Mouse (Mus musculus) frontal cortex, postnatal 36 days (tissue): Measurements from ENCODE around the gene Pcna.
"Not testable (repeated sequence)": the region's sequence is repeated elsewhere in the genome, so short reads cannot be mapped to it uniquely, and the experiment has no call there.

Experiments used
- DNase-seq, 2 experiments: peaks; one replicate each; pipeline ENCODE4 v3.0.0; 2022; ENCODE audit warnings: low spot score in 2 of 2

The Pcna gene

DNA sequence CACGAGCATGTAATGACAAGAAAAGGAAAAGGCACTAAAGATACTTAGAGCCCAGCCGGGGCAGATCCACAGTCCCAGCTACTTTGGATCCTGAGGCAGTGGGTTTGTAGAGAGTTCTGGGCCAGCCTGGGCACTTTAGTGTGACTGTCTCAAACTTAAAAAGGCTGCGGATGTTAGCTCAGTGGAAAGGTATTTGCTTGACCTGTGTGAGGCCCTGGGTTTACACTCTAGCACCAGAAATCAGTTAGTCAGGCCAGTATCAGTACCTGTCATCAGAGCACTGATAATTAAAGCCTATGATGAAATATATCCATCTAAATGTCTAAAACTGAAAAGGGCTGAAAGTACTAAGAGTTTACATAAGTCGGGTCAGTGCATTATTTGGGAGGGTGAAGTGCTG lies 23.1 kb upstream of the Pcna start:
- no peak for DNase-seq

DNA sequence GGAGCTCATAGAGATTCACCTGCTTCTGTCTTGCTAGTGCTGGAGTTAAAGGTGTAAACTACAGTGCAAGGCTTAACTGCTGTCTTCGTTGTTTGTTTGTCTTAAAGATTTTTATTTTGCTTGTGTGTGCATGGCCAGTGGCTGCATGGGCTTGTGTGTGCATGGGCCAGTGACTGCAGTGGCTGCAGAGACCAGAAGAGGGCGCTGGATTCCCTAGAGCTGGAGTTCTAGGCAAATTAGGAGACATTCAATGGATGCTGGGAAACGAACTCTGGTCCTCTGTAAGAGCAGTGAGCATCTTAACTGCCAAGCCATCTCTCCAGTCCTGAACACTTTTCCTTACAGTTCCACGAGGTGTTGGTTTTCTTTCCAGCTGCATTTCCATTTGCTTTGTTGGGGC lies 22.4 kb upstream of the Pcna start:
- DNase-seq: no peak

DNA sequence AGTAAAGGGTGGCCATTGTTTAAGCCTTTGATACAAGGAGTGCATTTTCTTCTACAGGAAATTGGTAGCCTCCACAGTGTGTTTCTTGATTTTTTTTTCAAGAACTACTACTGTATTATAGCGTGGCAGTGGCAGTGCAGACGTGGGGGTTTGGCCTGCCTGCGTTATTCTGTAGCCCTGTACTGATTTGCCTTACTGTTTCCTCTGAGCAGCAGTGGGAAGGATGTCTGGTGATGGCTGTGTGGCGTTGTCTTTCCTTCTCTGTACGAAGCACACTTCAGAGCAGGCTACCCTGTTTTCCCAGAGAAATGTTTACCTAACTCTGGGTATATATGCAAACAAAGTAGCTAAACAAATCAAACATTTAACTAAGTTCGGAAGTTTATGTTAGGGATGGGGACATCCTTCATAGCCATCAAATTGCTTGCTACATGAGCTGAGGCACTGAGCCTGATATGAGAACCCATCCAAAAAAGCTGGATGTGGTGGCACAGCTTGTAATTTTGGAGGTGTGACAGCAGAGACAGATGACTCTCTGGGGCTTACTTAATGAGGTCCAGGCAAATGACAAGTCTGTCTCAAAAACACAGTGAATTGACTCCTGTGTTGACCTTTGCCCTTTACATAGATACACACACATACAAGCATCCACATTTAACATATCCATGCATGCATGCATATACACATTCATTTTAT lies 19.7 kb upstream of the Pcna start:
- no peak for DNase-seq

DNA sequence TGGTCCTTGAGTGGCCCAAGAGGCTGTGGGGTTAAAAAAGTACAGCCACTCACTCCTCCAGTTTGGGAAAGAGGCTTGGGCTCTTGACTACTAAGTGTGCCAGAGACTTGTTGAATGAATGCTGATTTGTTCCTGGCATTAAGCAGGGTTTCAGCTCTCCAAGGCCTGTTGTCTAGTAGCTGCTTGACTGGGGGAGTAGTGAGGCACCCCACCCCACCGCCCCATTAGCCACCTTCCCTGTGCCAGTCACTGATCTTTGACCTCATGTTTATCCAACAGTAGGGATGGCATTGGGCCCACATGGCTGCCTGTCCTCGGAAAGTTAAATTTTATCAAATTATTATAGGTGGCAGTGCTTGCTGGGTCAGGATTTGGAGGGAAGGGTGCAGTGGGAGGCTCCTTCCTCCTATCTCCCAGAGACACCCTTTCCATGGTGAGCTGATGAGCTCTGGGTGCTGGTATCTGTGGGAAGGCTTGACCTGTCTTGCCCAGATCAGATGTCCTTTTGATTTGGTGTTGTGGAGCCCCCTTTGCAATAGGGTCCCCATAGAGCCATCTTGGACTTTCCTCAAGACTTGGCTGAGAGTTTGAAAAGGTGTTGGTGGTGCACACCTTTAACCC lies 17.3 kb upstream of the Pcna start:
- no peak for DNase-seq

DNA sequence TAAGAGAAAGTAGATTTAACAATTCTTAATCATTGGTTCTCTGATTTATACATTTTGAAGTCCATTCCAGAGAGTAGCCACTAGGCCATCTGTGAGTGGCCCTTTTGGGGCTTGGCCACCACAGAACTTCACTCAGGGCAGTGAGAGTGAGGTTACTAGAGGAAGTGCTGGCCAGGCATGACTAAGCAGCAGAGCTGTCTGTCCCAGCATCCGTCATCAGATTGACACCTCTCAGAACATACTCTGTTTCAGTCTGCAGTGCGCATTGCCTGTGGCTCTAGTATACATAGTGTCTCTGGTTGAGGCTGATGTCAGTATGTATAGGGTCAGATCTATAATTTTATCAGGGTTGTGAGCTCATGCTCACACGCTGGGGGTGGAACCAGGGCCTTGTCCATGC lies 16.1 kb upstream of the Pcna start:
- no peak for DNase-seq

DNA sequence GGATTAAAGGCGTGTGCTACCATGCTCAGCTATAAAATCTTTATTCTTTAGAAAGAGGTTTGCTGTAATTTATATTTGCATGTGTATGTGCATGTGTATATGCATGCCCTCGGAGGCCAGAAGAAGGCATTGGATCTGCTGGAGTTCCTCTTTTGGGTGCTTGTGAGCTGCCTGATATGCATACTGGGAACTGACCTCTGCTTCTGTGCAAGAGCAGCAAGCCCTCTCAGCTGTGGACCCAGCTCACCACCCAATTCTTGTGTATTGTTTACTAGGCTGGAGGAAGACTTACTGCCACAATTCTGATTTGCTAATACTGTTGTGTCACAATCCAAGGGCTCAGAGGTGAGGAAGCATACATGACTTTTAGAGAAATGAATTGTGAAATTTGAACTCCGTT lies 13.0 kb upstream of the Pcna start:
- no peak for DNase-seq

DNA sequence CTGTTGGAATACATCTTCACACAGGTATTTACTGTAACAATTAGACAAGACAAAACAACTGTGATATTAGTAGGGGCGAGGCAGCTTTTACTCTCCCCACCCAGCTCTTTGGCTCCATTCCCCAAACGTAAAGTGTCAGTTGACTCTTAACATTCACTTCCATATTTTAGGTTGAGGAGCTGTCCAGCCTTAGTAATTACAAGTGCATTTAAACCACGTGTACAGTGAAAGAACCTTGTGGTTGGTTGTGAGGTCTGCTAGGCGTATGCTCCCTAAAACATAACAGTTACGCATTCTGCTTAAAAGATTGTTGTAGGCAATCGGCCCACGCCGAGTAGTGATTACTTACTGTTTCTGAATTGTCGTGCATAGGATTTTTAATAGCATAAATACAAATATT lies 12.1 kb upstream of the Pcna start:
- no peak for DNase-seq

DNA sequence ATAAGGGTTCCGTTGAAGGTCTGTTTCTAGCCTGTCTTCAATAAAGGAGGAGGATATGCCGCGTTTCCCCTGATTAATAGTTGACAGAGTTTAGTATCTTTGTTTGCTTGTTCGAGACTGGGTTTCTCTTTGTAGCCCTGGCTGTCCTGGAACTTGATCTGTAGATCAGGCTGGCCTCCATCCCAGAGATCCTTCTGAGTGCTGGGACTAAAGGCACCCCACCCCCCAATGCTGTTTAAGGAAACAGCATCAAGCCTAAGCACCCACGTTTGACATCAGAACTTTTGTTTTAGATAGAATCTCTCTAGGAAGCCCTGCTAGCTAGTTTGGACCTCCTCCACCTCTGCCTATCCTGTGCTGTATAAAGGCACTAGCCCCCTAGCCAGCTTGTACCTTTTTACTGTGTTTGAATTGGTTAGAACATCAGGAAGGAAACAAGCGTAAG lies 11.2 kb upstream of the Pcna start:
- no peak for DNase-seq

DNA sequence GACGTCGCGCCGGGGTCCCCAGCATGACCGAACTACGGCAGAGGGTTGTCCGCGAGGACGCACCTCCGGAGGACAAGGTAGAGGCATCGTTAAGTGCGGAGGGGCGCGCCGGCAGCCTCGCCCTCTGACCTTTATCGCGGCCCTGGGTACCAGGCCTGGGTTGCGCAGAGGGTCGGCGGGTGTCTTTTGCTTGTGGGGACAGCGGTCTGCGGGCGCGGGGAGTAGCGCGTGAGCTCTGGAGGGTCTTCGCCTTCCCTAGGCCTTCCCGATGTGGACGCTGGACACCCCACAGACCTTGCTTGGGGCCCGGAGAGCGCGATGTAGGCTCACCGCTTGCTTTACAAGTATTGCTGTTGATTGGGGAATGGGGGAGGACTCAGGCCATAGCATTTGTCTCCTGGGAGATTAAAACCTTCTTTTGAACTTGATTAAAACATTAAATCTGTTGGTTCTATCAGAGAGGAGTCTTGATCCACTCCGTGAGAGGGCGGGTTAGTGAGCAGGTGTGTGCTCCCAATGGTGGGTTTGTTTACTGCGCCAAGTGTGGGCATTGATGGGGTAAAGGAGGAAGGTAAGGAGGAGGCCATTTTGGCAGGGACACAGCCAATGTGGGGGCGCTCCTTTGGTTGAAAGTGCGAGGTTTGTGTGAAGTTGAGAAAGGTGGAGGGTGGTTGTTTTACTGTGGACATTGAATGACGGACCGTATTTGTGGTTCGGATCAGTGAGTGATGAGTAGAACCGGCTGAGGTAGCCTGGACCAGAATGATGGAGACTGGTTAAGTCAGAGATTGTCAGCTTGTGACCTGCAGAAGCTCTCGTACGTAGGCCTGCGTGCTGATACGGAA lies 10.5 kb upstream of the Pcna start:
- DNase-seq: peak in 1 of 2 experiments; percentile 59

DNA sequence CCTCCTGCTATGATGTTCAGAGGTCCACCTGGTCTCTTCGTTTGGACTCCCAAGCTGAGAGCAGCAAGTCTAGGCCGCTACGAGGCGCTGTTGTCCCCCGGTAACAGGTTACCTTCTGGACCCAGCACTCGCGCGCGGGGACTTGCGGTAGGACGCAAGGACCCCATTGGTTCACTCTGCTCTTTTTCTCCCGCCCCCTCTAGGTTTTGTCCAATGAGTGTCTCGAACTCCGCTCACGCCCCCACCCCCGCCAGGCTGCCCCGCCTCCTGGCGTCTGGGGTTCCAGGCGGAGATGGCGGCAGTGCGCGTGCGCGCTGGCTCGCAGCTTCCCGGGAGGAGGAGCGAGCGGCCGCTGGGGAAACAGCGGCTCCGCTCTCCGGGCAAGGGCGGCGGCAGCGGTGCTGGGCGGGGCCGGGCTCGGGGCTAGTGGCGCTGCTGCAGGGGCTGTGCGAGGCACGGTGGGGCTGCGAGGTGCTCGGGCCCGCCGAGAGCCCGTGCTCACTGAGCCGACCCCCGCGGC lies 9.8 kb upstream of the Pcna start, which contains the start of gene Cds2:
Gene Cds2, plus strand, starts transcription at position 270 of the 520 bp plus-strand sequence.
- peak; percentile 99 for DNase-seq

DNA sequence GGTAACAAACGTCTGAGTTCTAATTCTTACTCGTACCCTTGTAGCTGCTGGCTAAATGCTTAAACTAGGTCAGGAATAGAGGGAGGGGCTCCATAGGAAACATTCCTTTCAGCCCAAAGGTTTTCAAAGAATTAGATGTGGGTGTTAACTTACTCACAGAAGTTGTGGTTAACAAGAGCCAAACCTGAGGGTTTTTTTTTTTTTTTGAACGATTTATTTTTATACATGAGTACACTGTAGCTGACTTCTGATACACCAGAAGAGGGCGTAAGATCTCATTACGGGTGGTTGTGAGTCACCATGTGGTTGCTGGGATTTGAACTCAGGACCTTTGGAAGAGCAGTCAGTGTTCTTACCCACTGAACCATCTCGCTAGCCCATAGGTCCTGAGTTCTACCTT lies 9.1 kb upstream of the Pcna start:
- no peak for DNase-seq

DNA sequence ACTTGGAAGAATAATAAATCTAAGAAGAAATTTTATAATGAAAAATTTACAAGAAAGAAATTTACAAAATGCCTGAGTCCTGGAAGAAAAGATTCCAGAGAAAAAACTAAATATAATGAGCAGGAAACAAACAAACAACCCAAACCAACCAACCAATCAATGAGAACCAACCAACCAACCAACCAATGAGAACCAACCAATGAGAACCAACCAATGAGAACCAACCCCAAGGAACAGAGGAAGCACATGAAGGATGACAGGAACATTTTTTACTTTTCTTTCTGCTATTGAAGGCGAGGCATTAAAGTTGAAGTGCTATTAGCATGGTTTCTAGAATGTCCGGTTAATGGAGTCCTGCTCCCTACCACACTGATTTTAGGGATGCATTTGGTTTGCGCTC lies 7.5 kb upstream of the Pcna start:
- DNase-seq: no peak

DNA sequence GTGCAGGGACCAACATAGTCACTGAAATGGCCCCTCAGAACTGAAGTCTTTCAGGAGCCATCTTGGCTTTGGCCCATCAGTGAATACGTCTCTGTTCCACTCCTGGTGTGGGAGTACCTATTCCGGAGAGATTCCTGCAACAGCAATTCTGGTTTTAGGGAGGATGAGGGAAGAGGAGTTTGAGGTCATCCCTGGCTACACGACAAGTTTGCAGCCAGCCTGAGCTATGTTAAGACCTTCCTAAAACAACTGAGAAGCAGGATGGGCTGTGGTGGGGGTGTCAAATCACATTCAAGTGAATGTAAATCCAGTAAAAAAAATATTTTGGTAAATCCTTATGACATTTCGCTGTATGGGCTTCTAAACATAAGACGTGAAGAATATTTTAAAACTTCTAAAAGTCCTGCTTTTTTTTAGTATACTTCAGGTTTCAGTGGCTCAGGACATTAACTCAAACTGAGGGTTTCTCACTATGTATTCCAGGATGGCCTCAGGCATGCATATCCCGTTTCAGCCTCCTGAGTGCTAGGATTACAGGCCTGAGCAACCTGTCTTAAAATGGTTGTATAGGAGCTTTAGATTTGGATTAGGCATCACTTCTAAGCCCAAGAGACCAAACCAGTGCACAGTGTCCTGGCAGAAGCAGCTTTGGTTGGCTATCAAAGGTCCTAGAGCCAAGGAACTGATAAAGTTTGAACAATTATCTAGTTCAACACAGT lies 4.4 kb upstream of the Pcna start:
- peak in 1 of 2 experiments; percentile 22 for DNase-seq

DNA sequence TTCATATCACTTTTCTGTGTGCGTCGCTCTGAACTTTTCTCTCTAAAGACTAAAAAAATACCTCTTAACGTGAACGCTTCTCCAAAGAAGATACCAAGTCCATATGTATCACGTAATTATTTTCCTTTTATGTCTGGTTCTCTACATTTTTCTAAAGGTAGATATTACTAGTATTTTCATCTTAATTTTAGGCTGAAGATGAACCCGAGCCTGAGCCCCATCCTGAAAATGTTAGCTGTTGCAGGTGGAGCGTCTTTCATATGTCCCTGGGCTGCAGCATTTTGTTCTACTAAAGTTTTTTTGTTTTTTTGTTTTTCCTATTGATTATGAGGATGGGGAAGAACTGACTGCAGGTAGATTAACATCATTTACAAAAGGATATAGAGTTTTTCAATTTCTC lies 489 bp upstream of the Pcna start:
- no peak for DNase-seq

DNA sequence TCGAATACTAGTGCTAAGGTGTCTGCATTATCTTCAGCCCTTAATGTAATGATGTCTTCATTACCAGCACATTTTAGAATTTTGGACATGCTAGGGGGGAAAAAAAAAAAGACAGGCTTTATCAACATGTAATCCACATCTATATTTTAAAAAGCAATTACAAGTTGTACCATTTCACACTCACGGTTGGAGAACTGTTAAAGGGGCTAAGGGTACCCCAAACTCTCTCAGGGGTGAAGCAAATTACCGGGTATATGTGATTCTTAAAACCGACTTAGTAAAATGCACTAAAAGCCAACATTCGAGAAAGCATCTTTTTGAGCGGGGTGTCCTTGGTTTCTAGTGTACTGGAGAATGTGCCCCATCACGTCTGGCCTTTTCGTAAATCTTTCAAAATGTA lies 1.2 kb downstream of the Pcna start:
- no peak for DNase-seq

DNA sequence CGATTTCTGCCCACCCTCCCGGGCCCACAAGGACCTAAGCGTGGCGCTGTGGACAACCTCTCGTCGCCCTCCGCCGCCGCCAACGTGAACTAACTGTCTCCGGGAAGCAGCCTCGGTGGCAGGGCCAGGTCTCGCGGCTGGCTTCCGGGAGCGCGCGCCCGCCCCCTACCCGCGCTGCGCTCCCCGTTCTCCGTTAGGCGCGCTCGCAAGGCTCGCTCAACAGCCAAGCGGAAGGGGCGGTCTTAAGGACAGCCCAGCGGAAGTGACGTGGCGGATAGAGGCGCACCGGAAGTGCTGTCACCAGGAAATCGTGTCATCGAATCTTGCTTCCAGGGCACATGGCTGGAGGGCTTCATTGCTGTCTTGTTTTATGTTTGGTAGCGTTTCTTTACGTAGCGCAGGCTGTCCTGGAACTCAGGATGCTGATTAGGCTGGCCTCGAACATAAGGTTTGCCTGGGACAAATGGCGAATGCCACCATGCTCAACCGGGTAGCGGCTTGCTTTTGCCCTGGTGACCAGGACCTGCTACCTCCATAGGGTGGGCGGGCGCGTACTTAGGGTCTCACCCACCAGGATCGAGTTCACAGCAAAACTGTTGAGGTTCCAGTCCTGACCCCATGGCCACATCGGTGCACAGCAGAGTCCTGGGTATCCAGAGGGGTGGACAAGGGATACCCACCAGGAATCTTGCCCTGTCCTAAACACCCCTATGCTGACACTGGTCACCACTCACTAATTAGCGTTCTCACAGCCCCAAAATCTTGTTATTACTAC lies 5.4 kb downstream of the Pcna start, which contains the start of gene Tmem230:
Gene Tmem230, minus strand, starts transcription at position 269 of the 775 bp plus-strand sequence.
- peak; percentile 92 to 97 for DNase-seq

DNA sequence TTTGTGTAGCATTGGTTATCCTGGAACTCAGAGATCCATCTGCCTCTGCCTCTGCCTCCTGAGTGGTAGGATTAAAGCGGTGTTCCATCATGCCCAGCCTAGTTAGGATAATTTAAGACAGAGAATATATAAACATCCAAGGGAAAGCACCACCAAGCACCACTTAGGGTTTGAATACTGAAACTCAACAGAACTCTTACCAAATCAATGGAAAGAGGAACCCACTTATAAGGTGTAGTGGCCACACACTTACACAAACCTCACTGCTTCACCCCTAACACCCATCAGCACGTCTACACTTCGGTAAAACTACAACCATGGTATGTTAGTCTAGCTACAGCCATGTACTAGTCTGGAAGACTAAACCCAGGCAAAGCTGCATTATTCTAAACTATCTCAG lies 9.7 kb downstream of the Pcna start:
- DNase-seq: no peak

DNA sequence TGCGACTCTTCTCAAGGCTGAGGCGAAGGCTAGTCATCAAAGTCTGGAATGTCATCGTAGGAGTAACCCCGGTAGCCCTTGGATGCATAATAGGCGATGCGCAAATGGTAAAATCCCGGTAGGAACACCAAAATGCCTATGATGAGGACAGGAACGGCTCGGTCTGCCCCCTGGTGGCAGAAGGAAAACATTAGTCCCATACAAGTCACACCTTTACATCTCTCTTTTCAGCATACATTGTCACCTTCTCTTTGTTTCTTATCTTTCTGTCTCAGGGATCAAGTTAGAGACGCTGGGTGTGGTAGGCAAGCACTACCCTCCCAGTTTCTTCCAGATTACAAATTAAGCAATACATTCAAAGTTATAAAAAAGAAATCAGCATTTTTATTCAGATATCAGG lies 12.7 kb downstream of the Pcna start:
- peak; percentile 57 to 76 for DNase-seq

DNA sequence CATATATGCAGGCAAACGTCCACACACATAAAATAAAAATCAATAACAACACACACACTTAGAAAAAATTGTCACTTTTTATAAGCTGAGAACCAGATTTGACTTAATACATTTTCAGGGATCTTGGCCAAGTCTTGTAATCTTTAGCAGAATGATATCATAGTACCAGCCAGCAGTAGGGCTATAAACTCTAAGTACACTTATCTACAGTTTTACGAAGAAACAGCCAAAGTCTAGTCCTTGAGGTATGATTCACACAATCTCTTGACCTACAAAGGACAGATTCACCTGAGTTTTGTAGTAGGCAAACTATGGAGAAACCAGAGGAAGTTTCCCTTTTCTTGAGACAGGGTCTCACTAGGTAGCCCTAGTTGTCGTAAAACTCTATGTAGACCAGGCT lies 13.7 kb downstream of the Pcna start:
- not testable (repeated sequence) for DNase-seq

DNA sequence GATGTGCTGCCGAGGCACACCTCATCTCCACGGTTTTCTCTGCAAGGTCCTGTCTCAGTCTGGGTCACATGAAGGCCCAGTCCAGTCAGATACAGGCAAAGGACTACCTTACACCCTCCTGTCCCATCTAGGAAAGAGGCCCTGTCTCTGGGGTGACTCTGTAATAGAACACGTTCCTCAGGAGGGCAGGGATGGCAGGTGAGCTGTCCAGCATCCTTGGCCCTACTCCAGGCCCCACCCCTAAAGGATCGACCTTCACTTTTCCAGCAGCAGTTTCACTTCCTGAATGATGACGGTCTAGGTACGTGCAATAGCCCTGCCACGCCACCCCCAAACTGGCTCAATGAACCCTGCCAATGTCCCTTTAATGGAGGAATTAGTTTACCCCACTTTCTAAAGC lies 17.1 kb downstream of the Pcna start:
- no peak for DNase-seq

DNA sequence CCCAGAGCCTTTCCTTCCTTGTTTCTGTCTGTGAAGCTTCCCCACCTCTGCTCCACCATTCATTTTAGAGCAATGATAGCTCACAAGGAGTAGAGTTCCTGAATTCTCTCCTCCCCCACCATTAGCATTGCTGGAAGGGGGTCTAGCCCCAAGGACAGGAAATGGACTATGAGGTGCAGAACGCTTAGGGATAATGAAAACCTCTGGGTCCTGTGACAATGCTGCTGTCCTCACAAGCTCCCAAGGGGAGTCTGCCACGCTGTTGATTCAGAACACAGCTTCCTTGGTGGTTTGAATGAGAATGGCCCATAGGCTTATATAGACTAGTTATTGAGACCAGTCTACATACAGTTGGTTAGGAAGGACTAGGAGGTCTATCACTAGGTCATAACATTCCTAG lies 17.8 kb downstream of the Pcna start:
- DNase-seq: no peak
